Mouse (Mus musculus): ENCODE results near the gene Ctnnb1. TPM values are rescaled to one million over a fixed set of nuclear protein-coding genes. Genes with fewer than 3 reads are reported as not detected.

Ctnnb1 gene
- polyA plus RNA-seq, 1 experiment, result 230 TPM

GRCm38 (mm10) chr9:120893971-120894370 is 35.0 kb upstream of the Ctnnb1 start:
- Histone ChIP-seq H3K27ac (ENCODE audit: insufficient read depth, low read depth, low read length) (no peak overlapping the region), H3K4me3 (ENCODE audit: low read depth, low read length) (peak overlapping the region; percentile 34), H3K4me1 (ENCODE audit: control insufficient read depth, insufficient read depth, insufficient read length, low read length) (peaks cover 14% of the 10 kb centered on the region; the same call in 1 of the 2 replicates), H3K27me3 (ENCODE audit: control insufficient read depth, insufficient read depth, low read length) (no peaks in the 10 kb centered on the region), H3K36me3 (ENCODE audit: control insufficient read depth, insufficient read depth, low read length) (no peaks in the 10 kb centered on the region)
- TF ChIP-seq POLR2A (IDR thresholded peaks at IDR 0.05; ENCODE audit: low read depth, low read length) (no peak), CTCF (IDR thresholded peaks at IDR 0.05; ENCODE audit: extremely low read depth, insufficient read length, insufficient replicate concordance, low read depth, low read length) (no peak)
- WGBS, result 11% methylated on average over 10 of the region's 10 CpGs

DNA sequence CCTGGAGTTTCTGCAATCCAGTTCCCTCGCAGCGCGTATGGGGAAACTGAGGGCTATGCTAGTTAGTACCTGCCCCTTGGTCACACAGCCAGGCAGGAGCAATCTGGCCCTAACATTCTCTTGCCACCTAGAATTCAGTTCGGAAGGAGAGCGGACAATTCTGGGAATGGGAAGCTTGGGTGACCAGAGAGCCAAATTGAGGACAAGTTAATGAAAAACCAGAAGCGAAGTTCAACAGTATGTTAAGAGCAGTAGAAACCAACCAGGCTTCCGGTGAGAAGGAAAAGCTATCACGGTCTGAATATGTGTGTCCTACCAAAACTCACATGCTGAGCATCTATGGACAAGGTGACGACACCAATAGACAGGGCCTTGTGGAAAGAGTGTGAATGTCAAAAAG is 34.6 kb upstream of the Ctnnb1 start:
- Histone ChIP-seq H3K27ac (ENCODE audit: insufficient read depth, low read depth, low read length) (no peak overlapping the region), H3K4me1 (ENCODE audit: control insufficient read depth, insufficient read depth, insufficient read length, low read length) (peaks cover 14% of the 10 kb centered on the region; the same call in 1 of the 2 replicates), H3K36me3 (ENCODE audit: control insufficient read depth, insufficient read depth, low read length) (no peaks in the 10 kb centered on the region), H3K27me3 (ENCODE audit: control insufficient read depth, insufficient read depth, low read length) (no peaks in the 10 kb centered on the region), H3K4me3 (ENCODE audit: low read depth, low read length) (peak overlapping the region; percentile 34; the same call in 1 of the 2 replicates)
- WGBS, result 71% methylated on average over 9 of the region's 9 CpGs
- no peak for TF ChIP-seq CTCF (IDR thresholded peaks at IDR 0.05; ENCODE audit: extremely low read depth, insufficient read length, insufficient replicate concordance, low read depth, low read length)
- no peak for TF ChIP-seq POLR2A (IDR thresholded peaks at IDR 0.05; ENCODE audit: low read depth, low read length)

- 55% methylated on average over 5 of the region's 5 CpGs for WGBS
- H3K27me3 ChIP-seq (ENCODE audit: control insufficient read depth, insufficient read depth, low read length), result no peaks in the 10 kb centered on the region
Observed at GRCm38 (mm10) chr9:120896502-120896901, 32.5 kb upstream of the Ctnnb1 start.

DNA sequence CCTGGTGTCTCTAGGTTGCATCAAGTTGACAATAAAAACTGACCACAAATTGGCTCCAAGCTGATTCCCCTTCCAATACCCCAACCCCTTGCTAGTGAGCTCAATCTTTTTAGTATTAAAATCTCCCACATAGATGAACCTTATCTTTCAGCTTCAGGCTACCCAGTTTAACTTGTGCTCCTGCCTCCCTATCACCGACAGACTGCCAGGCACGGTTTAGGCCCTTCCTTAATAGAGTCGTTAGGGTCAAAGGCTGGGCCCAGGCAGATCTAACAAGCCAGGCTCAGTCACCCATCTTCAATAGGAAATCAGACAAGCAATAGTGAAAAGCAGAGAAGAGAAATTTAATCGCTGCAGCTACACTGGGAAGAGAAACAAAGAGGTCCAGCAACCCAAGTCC is 31.7 kb upstream of the Ctnnb1 start:
- no peak for TF ChIP-seq POLR2A (IDR thresholded peaks at IDR 0.05; ENCODE audit: low read depth, low read length)
- no peak for TF ChIP-seq CTCF (IDR thresholded peaks at IDR 0.05; ENCODE audit: extremely low read depth, insufficient read length, insufficient replicate concordance, low read depth, low read length)
- WGBS, result 36% methylated on average over 4 of the region's 4 CpGs
- Histone ChIP-seq H3K27ac (ENCODE audit: insufficient read depth, low read depth, low read length) (peak overlapping the region; percentile 44; the same call in 1 of the 2 replicates), H3K4me1 (ENCODE audit: control insufficient read depth, insufficient read depth, insufficient read length, low read length) (peaks cover 28% of the 10 kb centered on the region; the same call in 1 of the 2 replicates), H3K4me3 (ENCODE audit: low read depth, low read length) (no peak overlapping the region), H3K27me3 (ENCODE audit: control insufficient read depth, insufficient read depth, low read length) (no peaks in the 10 kb centered on the region), H3K36me3 (ENCODE audit: control insufficient read depth, insufficient read depth, low read length) (no peaks in the 10 kb centered on the region)

More at GRCm38 (mm10) chr9:120896502-120896901, 32.5 kb upstream of the Ctnnb1 start:
- TF ChIP-seq POLR2A (IDR thresholded peaks at IDR 0.05; ENCODE audit: low read depth, low read length), result no peak
- TF ChIP-seq CTCF (IDR thresholded peaks at IDR 0.05; ENCODE audit: extremely low read depth, insufficient read length, insufficient replicate concordance, low read depth, low read length), result no peak
- Histone ChIP-seq H3K36me3 (ENCODE audit: control insufficient read depth, insufficient read depth, low read length) (no peaks in the 10 kb centered on the region), H3K4me1 (ENCODE audit: control insufficient read depth, insufficient read depth, insufficient read length, low read length) (peaks cover 24% of the 10 kb centered on the region; the same call in 1 of the 2 replicates), H3K27ac (ENCODE audit: insufficient read depth, low read depth, low read length) (peak overlapping the region; percentile 44), H3K4me3 (ENCODE audit: low read depth, low read length) (no peak overlapping the region)

DNA sequence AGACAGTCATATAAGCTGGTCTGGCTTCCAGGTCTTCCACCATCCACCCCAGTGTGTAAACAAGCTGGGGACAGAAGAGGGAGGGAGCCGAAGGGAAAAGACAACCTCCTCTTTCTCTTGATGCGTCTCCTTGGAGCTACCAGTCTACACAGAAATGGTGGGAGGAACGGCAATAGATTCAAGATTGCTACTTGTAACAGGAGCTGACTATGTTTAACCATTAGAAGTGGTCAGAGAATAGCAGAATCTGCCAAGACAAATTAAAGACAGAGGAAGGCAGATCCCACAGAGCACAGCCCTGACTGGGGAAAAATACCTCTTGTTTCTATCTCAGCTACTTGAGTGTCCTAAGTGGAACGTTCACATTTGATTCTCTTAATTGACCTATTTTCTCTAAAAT is 29.2 kb upstream of the Ctnnb1 start:
- Histone ChIP-seq H3K36me3 (ENCODE audit: control insufficient read depth, insufficient read depth, low read length) (no peaks in the 10 kb centered on the region), H3K27me3 (ENCODE audit: control insufficient read depth, insufficient read depth, low read length) (no peaks in the 10 kb centered on the region), H3K4me3 (ENCODE audit: low read depth, low read length) (no peak overlapping the region), H3K27ac (ENCODE audit: insufficient read depth, low read depth, low read length) (peak overlapping the region; percentile 99), H3K4me1 (ENCODE audit: control insufficient read depth, insufficient read depth, insufficient read length, low read length) (peaks cover 26% of the 10 kb centered on the region; the same call in 1 of the 2 replicates)
- 27% methylated on average over 4 of the region's 4 CpGs for whole genome bisulfite sequencing
- TF ChIP-seq CTCF (IDR thresholded peaks at IDR 0.05; ENCODE audit: extremely low read depth, insufficient read length, insufficient replicate concordance, low read depth, low read length), result no peak
- no peak for TF ChIP-seq POLR2A (IDR thresholded peaks at IDR 0.05; ENCODE audit: low read depth, low read length)

DNA sequence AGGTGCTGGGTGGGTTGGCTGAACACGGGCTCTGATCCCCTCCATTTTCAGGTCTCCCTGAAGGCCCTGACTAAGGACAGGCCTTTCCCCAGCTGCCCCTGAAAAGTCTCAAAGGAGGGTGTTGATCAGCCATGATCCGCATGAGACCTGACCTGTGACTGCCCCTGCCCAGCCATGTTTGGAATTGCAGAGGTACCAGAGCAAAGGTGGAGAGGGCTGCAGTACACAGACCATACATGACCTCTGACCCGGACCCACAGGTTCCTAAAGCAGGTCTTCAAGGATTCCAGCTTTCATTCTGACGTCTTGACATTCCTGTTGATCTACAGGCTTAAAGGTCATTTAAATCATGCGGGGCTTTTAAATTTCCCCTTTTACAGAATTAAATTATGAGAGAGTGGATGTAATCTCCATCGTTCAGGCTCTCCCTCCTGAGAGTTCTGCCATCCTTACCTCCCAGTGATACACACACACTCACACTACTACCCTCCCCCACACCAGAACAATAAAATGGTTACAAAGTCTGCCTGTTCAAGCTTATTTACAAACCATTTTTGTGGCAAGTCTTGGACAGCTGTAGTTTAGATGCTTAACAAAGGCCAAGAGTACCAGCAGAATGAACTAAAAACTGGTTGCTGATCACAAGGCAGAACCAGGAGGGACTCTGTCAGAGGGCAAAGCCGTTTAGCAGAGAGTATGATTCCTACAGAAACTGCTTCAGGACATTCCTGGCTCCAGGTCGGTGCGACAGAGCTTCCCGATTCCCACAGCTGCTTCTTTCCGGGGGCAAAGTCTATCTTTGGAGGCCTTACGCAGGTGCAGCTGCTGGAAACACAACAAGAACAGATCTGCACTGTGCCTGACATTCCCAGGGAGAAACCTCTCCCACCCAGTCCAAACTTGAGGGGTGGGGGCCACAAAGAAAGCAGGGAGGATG is 28.4 kb upstream of the Ctnnb1 start:
- WGBS, result 29% methylated on average over 12 of the region's 12 CpGs
- H3K27ac ChIP-seq (ENCODE audit: insufficient read depth, low read depth, low read length), result peak overlapping the region; percentile 99
- peaks cover 26% of the 10 kb centered on the region; the same call in 1 of the 2 replicates for H3K4me1 ChIP-seq (ENCODE audit: control insufficient read depth, insufficient read depth, insufficient read length, low read length)
- H3K27me3 ChIP-seq (ENCODE audit: control insufficient read depth, insufficient read depth, low read length), result no peaks in the 10 kb centered on the region
- no peaks in the 10 kb centered on the region for H3K36me3 ChIP-seq (ENCODE audit: control insufficient read depth, insufficient read depth, low read length)
- TF ChIP-seq CTCF (IDR thresholded peaks at IDR 0.05; ENCODE audit: extremely low read depth, insufficient read length, insufficient replicate concordance, low read depth, low read length) (no peak), POLR2A (IDR thresholded peaks at IDR 0.05; ENCODE audit: low read depth, low read length) (no peak; the same call in 1 of the 2 replicates)
- H3K4me3 ChIP-seq (ENCODE audit: low read depth, low read length), result no peak overlapping the region

GRCm38 (mm10) chr9:120902562-120902961 is 26.5 kb upstream of the Ctnnb1 start:
- 41% methylated on average over 8 of the region's 8 CpGs for WGBS
- Histone ChIP-seq H3K4me1 (ENCODE audit: control insufficient read depth, insufficient read depth, insufficient read length, low read length) (peaks cover 17% of the 10 kb centered on the region; the same call in 1 of the 2 replicates), H3K27me3 (ENCODE audit: control insufficient read depth, insufficient read depth, low read length) (no peaks in the 10 kb centered on the region), H3K27ac (ENCODE audit: insufficient read depth, low read depth, low read length) (no peak overlapping the region), H3K4me3 (ENCODE audit: low read depth, low read length) (no peak overlapping the region), H3K36me3 (ENCODE audit: control insufficient read depth, insufficient read depth, low read length) (no peaks in the 10 kb centered on the region)
- TF ChIP-seq CTCF (IDR thresholded peaks at IDR 0.05; ENCODE audit: extremely low read depth, insufficient read length, insufficient replicate concordance, low read depth, low read length), result no peak
